Mouse (Mus musculus) spleen, adult 2 months (tissue): Measurements from ENCODE around the gene Btnl2. TPM values are rescaled to one million over a fixed set of nuclear protein-coding genes. Genes with fewer than 3 reads are reported as not detected.

ENCODE experiments used
- DNase-seq, 2 experiments: peaks; one replicate each; pipeline versions ENCODE4 v3.0.0 to v3.0.0-alpha.2; 2012 to 2021; ENCODE audit warnings: low spot score in 2 of 2, low read depth in 1 of 2
- H3K27ac ChIP-seq: fragments of 200-500 bp; 2 replicates; pipeline ENCODE4 v1.5.1; 2012; ENCODE audit warnings: low read length, inconsistent platforms; ENCODE audit not compliant: insufficient read depth
- H3K27me3 ChIP-seq: fragments of 200-500 bp; 2 replicates; pipeline ENCODE4 v1.6.1; 2012; ENCODE audit warnings: mild to moderate bottlenecking, moderate library complexity, low read length, inconsistent platforms; ENCODE audit not compliant: control insufficient read depth, insufficient read depth
- H3K36me3 ChIP-seq: fragments of 200-500 bp; 2 replicates; pipeline ENCODE4 v1.6.1; 2012; ENCODE audit warnings: mild to moderate bottlenecking, low read length, inconsistent platforms; ENCODE audit not compliant: control insufficient read depth, insufficient read depth
- H3K4me1 ChIP-seq: fragments of 200-500 bp; 2 replicates; pipeline ENCODE4 v1.6.1; 2011; ENCODE audit warnings: inconsistent platforms; ENCODE audit not compliant: control insufficient read depth, insufficient read depth, insufficient read length
- H3K4me3 ChIP-seq: fragments of 200-500 bp; 2 replicates; pipeline ENCODE4 v1.5.1; 2011; ENCODE audit warnings: mild to moderate bottlenecking, inconsistent platforms; ENCODE audit not compliant: insufficient read depth, insufficient read length; ENCODE audit errors: extremely low read depth
- CTCF ChIP-seq: fragments of 200-500 bp; IDR thresholded peaks from 2 replicates; pipeline ENCODE4 v1.5.1; 2011; ENCODE audit warnings: mild to moderate bottlenecking, inconsistent platforms; ENCODE audit not compliant: insufficient read depth, insufficient read length, insufficient replicate concordance; ENCODE audit errors: extremely low read depth
- POLR2A ChIP-seq: fragments of 200-500 bp; IDR thresholded peaks from 2 replicates; pipeline ENCODE4 v1.6.1; 2011; ENCODE audit warnings: low read depth, low read length, inconsistent platforms
- WGBS: fragments of 180-500 bp; shearing (Covaris S2); methylation state at CpG from one replicate; pipeline ENCODE4 v1.1.7; 2018; 5-methylcytosine and 5-hydroxymethylcytosine counted together
- polyA plus RNA-seq: library from polyadenylated mRNA; depleted of rRNA; stranded (reverse); fragments of >200 nt; gene quantifications from 2 replicates; pipeline ENCODE4 v1.2.3, GENCODE M21; 2012

The Btnl2 gene
- polyA plus RNA-seq, 1 experiment = 4.4 TPM

- no peaks in the 10 kb centered on the region for H3K36me3 ChIP-seq
- H3K27ac ChIP-seq = no peak overlapping the region; the same call in 1 of the 2 replicates
- TF ChIP-seq POLR2A = no peak
- TF ChIP-seq CTCF = no peak
- H3K27me3 ChIP-seq = no peaks in the 10 kb centered on the region
- H3K4me3 ChIP-seq = no peak overlapping the region
- WGBS = 89% methylated on average over 7 of the region's 7 CpGs
- H3K4me1 ChIP-seq = peaks cover 34% of the 10 kb centered on the region; the same call in 1 of the 2 replicates
- no peak for DNase-seq
Observed at GRCm38 (mm10) chr17:34345486-34345885, 9.1 kb upstream of the Btnl2 start.

DNA sequence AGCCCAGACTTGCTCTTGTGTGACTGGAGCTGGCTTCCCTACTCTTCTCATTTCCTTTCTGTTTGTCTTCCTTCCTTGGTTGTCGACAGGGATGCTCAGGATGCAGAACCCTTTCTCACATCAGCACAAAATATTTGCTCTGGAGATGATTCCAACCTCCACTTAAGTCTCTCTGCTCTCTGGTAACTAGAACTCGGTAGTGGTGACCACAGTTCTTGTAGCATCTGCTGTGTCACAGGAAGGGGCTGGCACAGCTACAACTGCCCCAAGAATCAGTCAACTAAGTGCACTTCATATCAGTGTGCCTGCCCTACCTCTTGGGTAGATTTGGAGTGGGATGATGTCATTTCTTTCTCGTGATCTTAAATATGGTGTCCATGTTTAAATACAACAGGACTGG, 8.6 kb upstream of the Btnl2 start:
- TF ChIP-seq CTCF (no peak), POLR2A (no peak)
- 16% methylated on average over 3 of the region's 3 CpGs for WGBS
- no peaks in the 10 kb centered on the region for H3K36me3 ChIP-seq
- no peak for DNase-seq
- H3K4me1 ChIP-seq = peaks cover 33% of the 10 kb centered on the region; the same call in 1 of the 2 replicates
- no peaks in the 10 kb centered on the region for H3K27me3 ChIP-seq
- H3K27ac ChIP-seq = peak overlapping the region; percentile 98
- H3K4me3 ChIP-seq = no peak overlapping the region

- TF ChIP-seq CTCF = no peak
- no peak; the same call in 1 of the 2 replicates for TF ChIP-seq POLR2A
- Histone ChIP-seq H3K27ac (peak overlapping the region; percentile 98), H3K4me1 (peaks cover 21% of the 10 kb centered on the region; the same call in 1 of the 2 replicates), H3K4me3 (no peak overlapping the region), H3K27me3 (no peaks in the 10 kb centered on the region), H3K36me3 (no peaks in the 10 kb centered on the region)
- WGBS = 12% methylated on average over 6 of the region's 6 CpGs
- DNase-seq = peak; percentile 88 to 98
Observed at GRCm38 (mm10) chr17:34347606-34348308, 6.9 kb upstream of the Btnl2 start.

- WGBS = 1% methylated on average over 4 of the region's 4 CpGs
- Histone ChIP-seq H3K27me3 (no peaks in the 10 kb centered on the region), H3K36me3 (no peaks in the 10 kb centered on the region), H3K4me3 (no peak overlapping the region), H3K27ac (no peak overlapping the region; the same call in 1 of the 2 replicates), H3K4me1 (peaks cover 21% of the 10 kb centered on the region; the same call in 1 of the 2 replicates)
- TF ChIP-seq CTCF = peak; percentile 60; the same call in 1 of the 2 replicates
- no peak for TF ChIP-seq POLR2A
- peak; percentile 83 to 86 for DNase-seq
Observed at GRCm38 (mm10) chr17:34349429-34349828, 5.2 kb upstream of the Btnl2 start.

- Histone ChIP-seq H3K36me3 (no peaks in the 10 kb centered on the region), H3K4me1 (peaks cover 17% of the 10 kb centered on the region; the same call in 1 of the 2 replicates), H3K27ac (peak overlapping the region; percentile 92), H3K27me3 (no peaks in the 10 kb centered on the region), H3K4me3 (no peak overlapping the region)
- WGBS = 10% methylated on average over 1 of the region's 1 CpGs
- peak; percentile 69 to 75 for DNase-seq
- TF ChIP-seq POLR2A (peak; percentile 47), CTCF (no peak)
Observed at GRCm38 (mm10) chr17:34354940-34355339, 318 bp downstream of the Btnl2 start.

DNA sequence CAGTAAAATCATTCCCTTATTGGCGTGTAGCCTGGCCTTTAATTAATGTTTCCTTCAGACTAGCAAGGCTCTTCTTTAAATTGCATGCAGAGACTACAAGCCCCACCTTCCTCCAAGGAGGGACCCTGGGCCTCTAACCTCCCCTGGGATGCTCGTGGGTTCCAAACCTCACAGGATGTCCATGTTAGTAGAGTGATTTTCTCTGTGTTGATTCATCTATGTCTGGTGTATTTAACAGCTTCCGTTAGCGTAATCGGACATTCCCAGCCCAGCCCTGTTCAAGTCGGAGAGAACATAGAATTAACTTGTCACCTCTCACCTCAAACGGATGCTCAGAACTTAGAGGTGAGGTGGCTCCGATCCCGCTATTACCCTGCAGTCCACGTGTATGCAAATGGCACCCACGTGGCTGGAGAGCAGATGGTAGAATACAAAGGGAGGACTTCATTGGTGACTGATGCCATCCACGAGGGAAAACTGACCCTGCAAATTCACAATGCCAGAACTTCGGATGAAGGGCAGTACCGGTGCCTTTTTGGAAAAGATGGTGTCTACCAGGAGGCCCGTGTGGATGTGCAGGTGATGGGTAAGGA, 8.4 kb downstream of the Btnl2 start:
- no peaks in the 10 kb centered on the region for H3K36me3 ChIP-seq
- no peak overlapping the region for H3K4me3 ChIP-seq
- peaks cover 6% of the 10 kb centered on the region; the same call in 1 of the 2 replicates for H3K4me1 ChIP-seq
- no peak for TF ChIP-seq CTCF
- TF ChIP-seq POLR2A = no peak
- no peaks in the 10 kb centered on the region for H3K27me3 ChIP-seq
- 72% methylated on average over 15 of the region's 15 CpGs for WGBS
- H3K27ac ChIP-seq = no peak overlapping the region
- DNase-seq = no peak

DNA sequence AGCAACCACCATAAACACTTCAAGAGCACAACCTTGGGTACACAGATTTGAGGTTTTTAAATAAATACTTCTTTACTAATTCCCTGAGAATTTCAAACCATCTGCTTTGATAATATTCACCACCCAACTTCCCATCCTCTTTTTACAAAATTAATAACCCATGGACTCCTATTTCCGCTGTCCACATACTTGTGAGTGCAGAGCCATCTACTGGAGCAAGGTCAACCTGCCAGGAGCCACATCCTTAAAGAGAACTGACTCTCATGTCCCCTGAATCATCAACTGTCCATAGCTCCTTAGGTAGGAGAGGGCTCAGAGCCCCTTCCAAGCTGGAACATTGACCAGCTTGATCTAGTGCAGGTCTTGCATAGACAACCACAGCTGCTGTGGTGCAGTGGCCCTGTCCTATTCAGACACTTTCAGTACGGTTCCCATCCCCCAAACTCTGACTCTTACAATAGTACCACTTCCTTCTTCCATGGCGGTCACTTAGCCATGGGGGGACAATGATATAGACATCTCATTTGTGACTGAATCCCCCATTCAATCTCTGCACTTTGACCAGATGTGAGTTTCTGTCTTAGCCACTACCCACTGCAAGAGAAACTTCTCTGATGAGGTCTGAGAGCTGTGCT, 9.2 kb downstream of the Btnl2 start:
- TF ChIP-seq POLR2A (no peak), CTCF (peak; percentile 6; the same call in 1 of the 2 replicates)
- H3K36me3 ChIP-seq = no peaks in the 10 kb centered on the region
- no peak overlapping the region for H3K27ac ChIP-seq
- peaks cover 6% of the 10 kb centered on the region; the same call in 1 of the 2 replicates for H3K4me1 ChIP-seq
- H3K4me3 ChIP-seq = no peak overlapping the region
- no peaks in the 10 kb centered on the region for H3K27me3 ChIP-seq
- DNase-seq = no peak
- 47% methylated on average over 3 of the region's 3 CpGs for WGBS
